Comparison of ENCODE assay signal across 9 mouse cellular contexts in genomic region chr6:87186988-87187387, GRCm38 (mm10).
A peak's percentile ranks its signal among the peaks of the same experiment; 100 is the strongest.
DNase-seq lines count a peak whose midpoint lies in the region; ATAC-seq and TF ChIP-seq lines count a peak whose summit lies in the region.
"Had no signal": no experiment of that assay in that cellular context is flagged by ENCODE, and none has a peak within 500 bp of the region (broad histone marks: within the 10 kb centered on the region; RNA-seq: fewer than 3 reads in every experiment).

No protein-coding gene starts in this region.

- intact Hi-C loops in gastrocnemius, adult 2 months (cut with DNase I), result loop anchor here (5.0 kb wide), 1 partner anchor 45 kb away; no protein-coding TSS in a partner anchor

- DNase-seq in thymus, postnatal 14 days, result peak; percentile 23
- no peak for DNase-seq in thymus, postnatal 0 days (ENCODE audit: low spot score)
- peak; percentile 75 for DNase-seq in gastrocnemius, adult 2 months
- DNase-seq in testis, postnatal 14 days (ENCODE audit: low spot score), result peak; percentile 51
- DNase-seq in hindbrain, embryonic 10.5 days (ENCODE audit: low spot score), result no peak

- no peaks in the 10 kb centered on the region for H3K27me3 ChIP-seq in intestine, embryonic 16.5 days (replicated peaks; ENCODE audit: control insufficient read depth, insufficient read depth, low read length)
- H3K27me3 ChIP-seq in liver, embryonic 15.5 days, result no peaks in the 10 kb centered on the region; the same call in 1 of the 2 replicates
- no peaks in the 10 kb centered on the region for H3K27me3 ChIP-seq in hindbrain, embryonic 10.5 days (ENCODE audit: insufficient read depth, poor library complexity, severe bottlenecking)
- H3K27me3 ChIP-seq: midbrain, embryonic 12.5 days had no signal

- H3K4me1 ChIP-seq in intestine, embryonic 16.5 days (ENCODE audit: control insufficient read depth, insufficient read depth, low read length), result 0 out of 2 replicates have a peak, but pooled peaks cover 4% of the 10 kb centered on the region
- peaks cover 76% of the 10 kb centered on the region for H3K4me1 ChIP-seq in liver, embryonic 15.5 days (replicated peaks)
- H3K4me1 ChIP-seq in hindbrain, embryonic 10.5 days (replicated peaks), result 0 out of 2 replicates have a peak, but pooled peaks cover 3% of the 10 kb centered on the region
- H3K4me1 ChIP-seq: midbrain, embryonic 12.5 days had no signal

- no peak overlapping the region for H3K9ac ChIP-seq in intestine, embryonic 16.5 days (ENCODE audit: low read depth, low read length)
- H3K9ac ChIP-seq in liver, embryonic 15.5 days, result no peak overlapping the region
- H3K9ac ChIP-seq: midbrain, embryonic 12.5 days had no signal

- H3K9me3 ChIP-seq in intestine, embryonic 16.5 days (ENCODE audit: control insufficient read depth, low read length), result no peaks in the 10 kb centered on the region
- no peaks in the 10 kb centered on the region for H3K9me3 ChIP-seq in liver, embryonic 15.5 days (replicated peaks)
- no peaks in the 10 kb centered on the region for H3K9me3 ChIP-seq in hindbrain, embryonic 10.5 days
- H3K9me3 ChIP-seq: midbrain, embryonic 12.5 days had no signal

- no peaks in the 10 kb centered on the region for H3K36me3 ChIP-seq in intestine, embryonic 16.5 days (ENCODE audit: control insufficient read depth, insufficient read depth, low read length)
- H3K36me3 ChIP-seq in liver, embryonic 15.5 days (replicated peaks), result no peaks in the 10 kb centered on the region
- H3K36me3 ChIP-seq in hindbrain, embryonic 10.5 days, result peaks cover 3% of the 10 kb centered on the region

- peak overlapping the region; percentile 63 for H3K27ac ChIP-seq in gastrocnemius, adult 2 months
- peak overlapping the region; percentile 82 for H3K27ac ChIP-seq in intestine, embryonic 16.5 days (ENCODE audit: low read length)
- peak overlapping the region; percentile 88; the same call in 1 of the 2 replicates for H3K27ac ChIP-seq in liver, embryonic 15.5 days (replicated peaks)
- H3K27ac ChIP-seq in hindbrain, embryonic 10.5 days, result no peak overlapping the region
- H3K27ac ChIP-seq: midbrain, embryonic 12.5 days had no signal

- H3K4me3 ChIP-seq in gastrocnemius, adult 2 months, result peak overlapping the region; percentile 31
- no peak overlapping the region for H3K4me3 ChIP-seq in intestine, embryonic 16.5 days (ENCODE audit: low read length)
- H3K4me3 ChIP-seq in liver, embryonic 15.5 days (replicated peaks), result no peak overlapping the region
- H3K4me3 ChIP-seq in hindbrain, embryonic 10.5 days, result no peak overlapping the region
- H3K4me3 ChIP-seq: midbrain, embryonic 12.5 days had no signal

- 44% methylated on average over 12 of the region's 12 CpGs for WGBS in intestine, embryonic 16.5 days
- WGBS in liver, embryonic 15.5 days (ENCODE audit: insufficient replicate concordance), result 69% methylated on average over 12 of the region's 12 CpGs
- 83% methylated on average over 12 of the region's 12 CpGs for WGBS in hindbrain, embryonic 10.5 days

- H3K4me2 ChIP-seq in intestine, embryonic 16.5 days (ENCODE audit: low read depth, low read length), result no peak overlapping the region
- no peak overlapping the region for H3K4me2 ChIP-seq in liver, embryonic 15.5 days
- H3K4me2 ChIP-seq: midbrain, embryonic 12.5 days had no signal

- TF ChIP-seq CTCF in gastrocnemius, adult 2 months (IDR thresholded peaks at IDR 0.05), result no peak

- peak; percentile 59 for ATAC-seq in intestine, embryonic 16.5 days
- no peak for ATAC-seq in liver, embryonic 15.5 days (ENCODE audit: insufficient read depth)
- ATAC-seq in erythroid progenitor cell, adult 5-6 weeks (replicated peaks; ENCODE audit: low FRiP score, poor library complexity, severe bottlenecking), result no peak

Comparison
In these comparisons a context has a peak if more than half of its experiments do, and no peak if none do; other contexts are left out.
1. DNase-seq: peak in thymus, postnatal 14 days (single experiment), gastrocnemius, adult 2 months (single experiment) and testis, postnatal 14 days (single experiment); none in thymus, postnatal 0 days (single experiment) and hindbrain, embryonic 10.5 days (single experiment).